Mouse (Mus musculus) liver, embryonic 16.5 days (tissue): ENCODE data around the gene Olfr519. TPM values are rescaled to one million over a fixed set of nuclear protein-coding genes. Genes with fewer than 3 reads are reported as not detected.

Source experiments
- ATAC-seq: fragments of 200-750 bp; cut with Nextera tagmentation; 2 replicates; pipeline ENCODE4 v1.8.0; 2017; ENCODE audit warnings: low read depth, mild to moderate bottlenecking, moderate number of reproducible peaks, moderate library complexity
- H3K27ac ChIP-seq: fragments of 300-500 bp; sonication (generic); 2 replicates; pipeline ENCODE4 v1.5.1; 2014; ENCODE audit warnings: mild to moderate bottlenecking, low read length
- H3K27me3 ChIP-seq: fragments of 300-500 bp; sonication (generic); 2 replicates; pipeline ENCODE4 v1.6.1; 2014; ENCODE audit warnings: low read depth, low read length, mixed read lengths; ENCODE audit not compliant: control insufficient read depth, insufficient read depth
- H3K36me3 ChIP-seq: fragments of 300-500 bp; sonication (generic); 2 replicates; pipeline ENCODE4 v1.6.1; 2014; ENCODE audit warnings: mild to moderate bottlenecking; ENCODE audit not compliant: control insufficient read depth, insufficient read depth
- H3K4me1 ChIP-seq: fragments of 300-500 bp; sonication (generic); 2 replicates; pipeline ENCODE4 v1.6.1; 2014; ENCODE audit warnings: low read depth, low read length, mixed read lengths; ENCODE audit not compliant: control insufficient read depth
- H3K4me2 ChIP-seq: fragments of 300-500 bp; sonication (generic); 2 replicates; pipeline ENCODE4 v1.6.1; 2014; ENCODE audit warnings: low read depth, low read length, mixed read lengths
- H3K4me3 ChIP-seq: fragments of 300-500 bp; sonication (generic); 2 replicates; pipeline ENCODE4 v1.5.1; 2014; ENCODE audit warnings: low read depth, mild to moderate bottlenecking, low read length
- H3K9ac ChIP-seq: fragments of 300-500 bp; sonication (generic); 2 replicates; pipeline ENCODE4 v1.6.1; 2014; ENCODE audit warnings: low read depth, low read length
- H3K9me3 ChIP-seq: fragments of 300-500 bp; sonication (generic); replicated peaks from 2 replicates; pipeline ENCODE4 v1.6.1; 2016; ENCODE audit warnings: low read length; ENCODE audit not compliant: control insufficient read depth
- WGBS: fragments of 180-500 bp; shearing (Covaris S2); extraction: QIAGEN DNeasy Blood & Tissue Kit; methylation state at CpG from one replicate; pipeline ENCODE4 v1.1.7; 2014; ENCODE audit not compliant: insufficient replicate concordance; 5-methylcytosine and 5-hydroxymethylcytosine counted together
- polyA plus RNA-seq: library from polyadenylated mRNA; unstranded; fragments of >200 nt; fragmentation: Nextera tagmentation; extraction: Ambion mirVana; gene quantifications from 2 replicates; pipeline ENCODE4 v1.2.1, GENCODE M21; 2015

Gene Olfr519
- polyA plus RNA-seq = not detected in 2 replicates

DNA sequence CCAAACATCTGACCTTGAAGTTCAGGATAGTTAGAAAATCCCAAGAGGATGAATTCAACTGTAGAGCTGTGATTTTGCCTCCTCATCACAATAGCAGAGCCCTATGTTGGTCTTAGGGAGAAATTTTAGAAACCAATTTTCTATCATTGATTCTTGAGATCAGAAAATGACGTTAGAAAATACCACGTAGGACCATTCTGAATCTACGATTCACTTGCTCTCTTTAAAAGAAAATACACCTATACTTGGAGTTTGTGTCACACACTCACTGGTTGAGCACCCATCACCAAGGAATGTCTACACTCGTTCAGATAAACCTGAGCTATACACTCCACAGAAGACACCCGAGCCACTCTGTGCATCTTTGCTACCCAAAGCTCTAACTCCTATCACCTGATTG, at the start of gene Olfr519:
Olfr519 (minus strand) TSS at position 101 of the 400 bp plus-strand sequence.
- ATAC-seq = no peak
- H3K27me3 ChIP-seq = no peaks in the 10 kb centered on the region
- 58% methylated on average over 5 of the region's 5 CpGs for WGBS
- H3K36me3 ChIP-seq = no peaks in the 10 kb centered on the region
- no peak within 1 kb of the TSS for H3K4me2 ChIP-seq
- no peaks in the 10 kb centered on the region for H3K9me3 ChIP-seq
- no peak within 1 kb of the TSS for H3K4me3 ChIP-seq
- no peak within 1 kb of the TSS for H3K9ac ChIP-seq
- no peaks in the 10 kb centered on the region for H3K4me1 ChIP-seq
- no peak within 1 kb of the TSS for H3K27ac ChIP-seq

GRCm38 (mm10) chr7:108944002-108944401, 49.8 kb upstream of the Olfr519 start:
- Histone ChIP-seq H3K27ac (no peak overlapping the region), H3K4me1 (no peaks in the 10 kb centered on the region), H3K4me3 (no peak overlapping the region), H3K36me3 (peaks cover 29% of the 10 kb centered on the region), H3K27me3 (peaks cover 3% of the 10 kb centered on the region; the same call in 1 of the 2 replicates), H3K9me3 (no peaks in the 10 kb centered on the region), H3K4me2 (no peak overlapping the region), H3K9ac (no peak overlapping the region)
- ATAC-seq = 0 out of 2 replicates have a peak, but pooled peaks have one; percentile 28
- 11% methylated on average over 2 of the region's 2 CpGs for WGBS

DNA sequence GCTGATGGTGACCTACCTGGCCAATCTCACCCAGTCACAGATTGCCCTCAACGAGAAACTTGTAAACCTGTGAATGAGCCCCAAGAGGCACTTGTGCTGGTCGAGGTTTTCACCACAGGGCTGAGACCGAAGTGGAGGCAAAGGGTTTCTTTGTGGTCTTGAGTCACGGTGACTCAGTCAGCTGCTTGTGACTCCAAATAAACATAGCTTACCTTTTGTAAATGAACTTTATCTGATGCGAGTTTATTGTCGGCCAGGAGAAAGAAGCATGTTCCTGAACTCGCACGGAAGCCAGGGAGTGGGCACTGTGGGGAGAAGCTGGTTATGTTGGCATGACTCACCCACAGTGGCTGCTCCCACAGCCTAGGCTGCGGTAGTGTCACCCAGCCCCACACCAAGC, 47.2 kb upstream of the Olfr519 start:
- H3K9me3 ChIP-seq = no peaks in the 10 kb centered on the region

GRCm38 (mm10) chr7:108936591-108936990, 42.4 kb upstream of the Olfr519 start:
- 72% methylated on average over 4 of the region's 4 CpGs for WGBS
- Histone ChIP-seq H3K4me3 (no peak overlapping the region), H3K9ac (no peak overlapping the region), H3K4me2 (no peak overlapping the region), H3K4me1 (peaks cover 15% of the 10 kb centered on the region), H3K27ac (no peak overlapping the region), H3K36me3 (peaks cover 35% of the 10 kb centered on the region), H3K9me3 (no peaks in the 10 kb centered on the region; the same call in 1 of the 2 replicates), H3K27me3 (no peaks in the 10 kb centered on the region)
- no peak for ATAC-seq

More for the DNA sequence above, 47.2 kb upstream of the Olfr519 start:
- Histone ChIP-seq H3K4me1 (peaks cover under 1% of the 10 kb centered on the region; the same call in 1 of the 2 replicates), H3K27me3 (no peaks in the 10 kb centered on the region), H3K4me3 (no peak overlapping the region), H3K4me2 (no peak overlapping the region), H3K9ac (no peak overlapping the region), H3K27ac (no peak overlapping the region), H3K36me3 (peaks cover 42% of the 10 kb centered on the region)
- ATAC-seq = no peak
- WGBS = 75% methylated on average over 9 of the region's 9 CpGs

DNA sequence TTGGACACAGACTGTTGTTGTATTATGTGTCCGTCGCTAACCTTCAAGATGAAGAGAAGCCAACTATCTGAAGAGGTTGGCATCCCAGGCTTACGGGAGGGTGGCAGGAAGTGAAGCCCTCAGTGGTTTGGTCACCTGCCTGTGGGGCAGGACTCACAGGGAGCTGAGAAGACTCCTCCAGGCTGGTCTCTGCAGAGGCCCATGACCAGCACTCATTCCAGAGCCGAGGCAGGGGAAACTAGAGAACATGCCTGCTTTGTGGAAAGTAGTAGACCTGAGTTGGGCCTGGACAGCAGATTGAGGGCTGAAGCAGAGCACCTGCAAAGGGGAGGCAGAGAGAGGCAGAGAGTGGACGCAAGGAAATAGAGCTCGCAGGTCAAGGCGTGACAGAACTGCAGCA, 41.2 kb upstream of the Olfr519 start:
- no peak overlapping the region for H3K27ac ChIP-seq
- peak overlapping the region; percentile 86 for H3K4me2 ChIP-seq
- peak overlapping the region; percentile 95 for H3K4me3 ChIP-seq
- H3K27me3 ChIP-seq = no peaks in the 10 kb centered on the region
- peaks cover 25% of the 10 kb centered on the region for H3K36me3 ChIP-seq
- no peak for ATAC-seq
- peaks cover 15% of the 10 kb centered on the region for H3K4me1 ChIP-seq
- 61% methylated on average over 7 of the region's 7 CpGs for WGBS
- no peaks in the 10 kb centered on the region; the same call in 1 of the 2 replicates for H3K9me3 ChIP-seq
- H3K9ac ChIP-seq = peak overlapping the region; percentile 89

- no peak for ATAC-seq
- H3K9ac ChIP-seq = peak overlapping the region; percentile 89
- H3K4me2 ChIP-seq = peak overlapping the region; percentile 86
- 2% methylated on average over 8 of the region's 8 CpGs for WGBS
- peaks cover 15% of the 10 kb centered on the region for H3K4me1 ChIP-seq
- H3K27me3 ChIP-seq = no peaks in the 10 kb centered on the region
- peak overlapping the region; percentile 81 for H3K27ac ChIP-seq
- peaks cover 19% of the 10 kb centered on the region for H3K36me3 ChIP-seq
- no peaks in the 10 kb centered on the region; the same call in 1 of the 2 replicates for H3K9me3 ChIP-seq
- peak overlapping the region; percentile 95 for H3K4me3 ChIP-seq
Measured at GRCm38 (mm10) chr7:108934836-108935235, 40.6 kb upstream of the Olfr519 start.

- ATAC-seq = peak; percentile 95
- Histone ChIP-seq H3K4me2 (peak within 1 kb of the TSS; percentile 86), H3K4me3 (peak within 1 kb of the TSS; percentile 95), H3K9me3 (no peaks in the 10 kb centered on the region; the same call in 1 of the 2 replicates), H3K4me1 (peaks cover 15% of the 10 kb centered on the region), H3K27me3 (no peaks in the 10 kb centered on the region), H3K27ac (peak within 1 kb of the TSS; percentile 81), H3K36me3 (peaks cover 13% of the 10 kb centered on the region), H3K9ac (peak within 1 kb of the TSS; percentile 89)
- 2% methylated on average over 50 of the region's 50 CpGs for WGBS
Measured at GRCm38 (mm10) chr7:108933794-108934731, 39.8 kb upstream of the Olfr519 start, which contains the start of gene Eif3f. Gene Eif3f (plus strand): TSS chr7:108934417.

- no peaks in the 10 kb centered on the region for H3K27me3 ChIP-seq
- H3K36me3 ChIP-seq = no peaks in the 10 kb centered on the region
- H3K9me3 ChIP-seq = no peaks in the 10 kb centered on the region; the same call in 1 of the 2 replicates
- H3K27ac ChIP-seq = no peak within 1 kb of the TSS
- no peak within 1 kb of the TSS for H3K4me3 ChIP-seq
- WGBS = 30% methylated on average over 6 of the region's 6 CpGs
- no peak within 1 kb of the TSS for H3K9ac ChIP-seq
- peaks cover 1% of the 10 kb centered on the region for H3K4me1 ChIP-seq
- no peak within 1 kb of the TSS for H3K4me2 ChIP-seq
- no peak for ATAC-seq
Measured at GRCm38 (mm10) chr7:108929726-108930393, 35.6 kb upstream of the Olfr519 start, which contains the start of gene Nlrp10. Gene Nlrp10 (minus strand): TSS chr7:108930178.
